Mouse (Mus musculus): ENCODE measurements at regions not wholly inside any gene's neighbourhood (a gene's known extent, or its start where the extent isn't known, plus 50 kb on each side); places are given as distances from the start of the nearest gene placed in this dataset.

GRCm38 (mm10) chr3:21426538-21426937, 649.9 kb upstream of the Tbl1xr1 start:
- TF ChIP-seq CTCF (conservative IDR thresholded peaks at IDR 0.05; ENCODE audit: low read length), result no peak
- TF ChIP-seq POU5F1 (IDR thresholded peaks at IDR 0.05; ENCODE audit: borderline replicate concordance, low read length), result no peak
- no peak for TF ChIP-seq NANOG (IDR thresholded peaks at IDR 0.05; ENCODE audit: borderline replicate concordance, low read length)

Data from E14TG2a.4 (cell line).